Mouse (Mus musculus) liver, postnatal 0 days (tissue): Measurements from ENCODE around the gene Acad11. TPM values are rescaled to one million over a fixed set of nuclear protein-coding genes. Genes with fewer than 3 reads are reported as not detected.

Experiments
- ATAC-seq: fragments of 200-750 bp; cut with Nextera tagmentation; 2 replicates; pipeline ENCODE4 v1.8.0; 2017; ENCODE audit warnings: mild to moderate bottlenecking, moderate library complexity
- DNase-seq: peaks from one replicate; pipeline ENCODE4 v3.0.0-alpha.2; 2016
- H3K27ac ChIP-seq: fragments of 300-500 bp; sonication (generic); 2 replicates; pipeline ENCODE4 v1.5.1; 2014; ENCODE audit warnings: antibody characterized with exemption, moderate library complexity, mild to moderate bottlenecking, low read depth
- H3K27me3 ChIP-seq: fragments of 300-500 bp; sonication (generic); 2 replicates; pipeline ENCODE4 v1.6.1; 2014; ENCODE audit warnings: low read length, control low read depth, mixed read lengths; ENCODE audit not compliant: insufficient read depth
- H3K36me3 ChIP-seq: fragments of 300-500 bp; sonication (generic); replicated peaks from 2 replicates; pipeline ENCODE4 v1.6.1; 2014; ENCODE audit warnings: mild to moderate bottlenecking, control low read depth, low read length, moderate library complexity, mixed read lengths; ENCODE audit not compliant: insufficient read depth
- H3K4me1 ChIP-seq: fragments of 300-500 bp; sonication (generic); 2 replicates; pipeline ENCODE4 v1.6.1; 2014; ENCODE audit warnings: antibody characterized with exemption, mild to moderate bottlenecking, control low read depth; ENCODE audit not compliant: insufficient read depth
- H3K4me2 ChIP-seq: fragments of 300-500 bp; sonication (generic); 2 replicates; pipeline ENCODE4 v1.6.1; 2014; ENCODE audit warnings: low read depth, mild to moderate bottlenecking, low read length, moderate library complexity, mixed read lengths
- H3K4me3 ChIP-seq: fragments of 300-500 bp; sonication (generic); 2 replicates; pipeline ENCODE4 v1.5.1; 2014; ENCODE audit warnings: low read depth, low read length
- H3K9ac ChIP-seq: fragments of 300-500 bp; sonication (generic); replicated peaks from 2 replicates; pipeline ENCODE4 v1.6.1; 2014; ENCODE audit warnings: mild to moderate bottlenecking, moderate library complexity
- H3K9me3 ChIP-seq: fragments of 300-500 bp; sonication (generic); 2 replicates; pipeline ENCODE4 v1.6.1; 2016; ENCODE audit warnings: mild to moderate bottlenecking, control low read depth, low read length, mixed read lengths
- CTCF ChIP-seq: sonication (generic); IDR thresholded peaks from 2 replicates; pipeline ENCODE4 v1.5.1; 2016; ENCODE audit warnings: antibody characterized with exemption, low read depth
- EP300 ChIP-seq: IDR thresholded peaks from 2 replicates; pipeline ENCODE4 v1.6.1; 2016; ENCODE audit warnings: antibody characterized with exemption, low read depth, mild to moderate bottlenecking
- WGBS: fragments of 180-500 bp; shearing (Covaris S2); extraction: QIAGEN DNeasy Blood & Tissue Kit; methylation state at CpG from one replicate; pipeline ENCODE4 v1.1.7; 2014; ENCODE audit not compliant: insufficient replicate concordance; 5-methylcytosine and 5-hydroxymethylcytosine counted together
- polyA plus RNA-seq: library from polyadenylated mRNA; unstranded; fragments of >200 nt; fragmentation: Nextera tagmentation; extraction: Ambion mirVana; gene quantifications from 2 replicates; pipeline ENCODE4 v1.2.1, GENCODE M21; 2015

The Acad11 gene
- polyA plus RNA-seq, 1 experiment from 2014 or later: 105 TPM

- 75% methylated on average over 4 of the region's 4 CpGs for WGBS
- H3K36me3 ChIP-seq: peaks cover 23% of the 10 kb centered on the region
- H3K9me3 ChIP-seq: no peaks in the 10 kb centered on the region
- no peak overlapping the region for H3K27ac ChIP-seq
- no peaks in the 10 kb centered on the region for H3K27me3 ChIP-seq
- TF ChIP-seq EP300 (no peak), CTCF (no peak)
- H3K4me1 ChIP-seq: 0 out of 2 replicates have a peak, but pooled peaks cover 2% of the 10 kb centered on the region
- ATAC-seq (peak; percentile 77), DNase-seq (no peak)
- H3K9ac ChIP-seq: no peak overlapping the region
- no peak overlapping the region for H3K4me2 ChIP-seq
- H3K4me3 ChIP-seq: no peak overlapping the region
These were observed 19.5 kb upstream of the Acad11 start for GRCm38 (mm10) chr9:104043676-104044075.

- Histone ChIP-seq H3K36me3 (peaks cover 75% of the 10 kb centered on the region), H3K27me3 (no peaks in the 10 kb centered on the region), H3K4me1 (no peaks in the 10 kb centered on the region), H3K9ac (no peak overlapping the region), H3K27ac (no peak overlapping the region), H3K4me2 (no peak overlapping the region), H3K9me3 (no peaks in the 10 kb centered on the region), H3K4me3 (no peak overlapping the region)
- no peak for TF ChIP-seq CTCF
- TF ChIP-seq EP300: no peak
- 89% methylated on average over 6 of the region's 6 CpGs for WGBS
- ATAC-seq: no peak
- no peak for DNase-seq
These were observed 12.1 kb upstream of the Acad11 start for GRCm38 (mm10) chr9:104051028-104051427.

- Histone ChIP-seq H3K4me1 (peaks cover 11% of the 10 kb centered on the region; the same call in 1 of the 2 replicates), H3K27me3 (no peaks in the 10 kb centered on the region), H3K4me2 (peak within 1 kb of the TSS; percentile 96), H3K9ac (peak within 1 kb of the TSS; percentile 92), H3K27ac (peak within 1 kb of the TSS; percentile 80), H3K9me3 (no peaks in the 10 kb centered on the region), H3K36me3 (peaks cover 21% of the 10 kb centered on the region), H3K4me3 (peak within 1 kb of the TSS; percentile 99)
- peak; percentile 65 for ATAC-seq
- TF ChIP-seq EP300 (no peak), CTCF (no peak)
- DNase-seq: peak; percentile 78
- WGBS: under 1% methylated on average over 48 of the region's 59 CpGs
These were observed 540 bp upstream of the Acad11 start, which contains the start of gene Uba5 for GRCm38 (mm10) chr9:104062430-104063243. Gene Uba5 (minus strand): TSS chr9:104063134.

- TF ChIP-seq CTCF (no peak), EP300 (peak; percentile 13; the same call in 1 of the 2 replicates)
- Histone ChIP-seq H3K27me3 (no peaks in the 10 kb centered on the region), H3K36me3 (peaks cover 12% of the 10 kb centered on the region), H3K4me1 (peaks cover 11% of the 10 kb centered on the region; the same call in 1 of the 2 replicates), H3K9me3 (no peaks in the 10 kb centered on the region), H3K9ac (peak overlapping the region; percentile 92), H3K4me3 (peak overlapping the region; percentile 99), H3K4me2 (peak overlapping the region; percentile 48), H3K27ac (peak overlapping the region; percentile 80)
- WGBS: 8% methylated on average over 1 of the region's 1 CpGs
- ATAC-seq (no peak), DNase-seq (no peak)
These were observed 1.4 kb downstream of the Acad11 start for GRCm38 (mm10) chr9:104064571-104064970.

- H3K9me3 ChIP-seq: no peaks in the 10 kb centered on the region
- H3K4me3 ChIP-seq: no peak overlapping the region
- TF ChIP-seq EP300: no peak
- TF ChIP-seq CTCF: no peak
- no peak overlapping the region for H3K9ac ChIP-seq
- no peaks in the 10 kb centered on the region for H3K27me3 ChIP-seq
- ATAC-seq (no peak), DNase-seq (no peak)
- peaks cover 7% of the 10 kb centered on the region for H3K4me1 ChIP-seq
- 0 out of 2 replicates have a peak, but pooled peaks cover 3% of the 10 kb centered on the region for H3K36me3 ChIP-seq
- no peak overlapping the region for H3K4me2 ChIP-seq
- WGBS: 43% methylated on average over 4 of the region's 4 CpGs
- H3K27ac ChIP-seq: peak overlapping the region; percentile 81
These were observed 7.1 kb downstream of the Acad11 start for GRCm38 (mm10) chr9:104070241-104070640.

GRCm38 (mm10) chr9:104070863-104071604, 7.9 kb downstream of the Acad11 start:
- Histone ChIP-seq H3K4me1 (peaks cover 7% of the 10 kb centered on the region), H3K4me3 (no peak overlapping the region), H3K4me2 (peak overlapping the region; percentile 40), H3K9me3 (no peaks in the 10 kb centered on the region), H3K36me3 (peaks cover 3% of the 10 kb centered on the region; the same call in 1 of the 2 replicates), H3K9ac (no peak overlapping the region), H3K27me3 (no peaks in the 10 kb centered on the region), H3K27ac (peak overlapping the region; percentile 81)
- TF ChIP-seq CTCF (no peak), EP300 (no peak)
- ATAC-seq: peak; percentile 87
- WGBS: 48% methylated on average over 8 of the region's 8 CpGs
- no peak for DNase-seq
